Mouse (Mus musculus) bone marrow, adult 2 months (tissue): ENCODE results near the gene Relb.

Source experiments
- CTCF ChIP-seq: fragments of 200-500 bp; IDR thresholded peaks from 2 replicates; pipeline ENCODE4 v1.5.1; 2011; ENCODE audit warnings: low read length, control low read depth; ENCODE audit not compliant: control insufficient read depth, insufficient read depth
- POLR2A ChIP-seq: fragments of 200-500 bp; IDR thresholded peaks from 2 replicates; pipeline ENCODE4 v1.6.1; 2011; ENCODE audit warnings: low read depth, mild to moderate bottlenecking, control low read depth, low read length, borderline replicate concordance; ENCODE audit not compliant: control insufficient read depth

GRCm38 (mm10) chr7:19561765-19562642 is 67.2 kb downstream of the Relb start:
- TF ChIP-seq CTCF = no peak
- peak; percentile 53; the same call in 1 of the 2 replicates for TF ChIP-seq POLR2A
